Mouse (Mus musculus): ENCODE measurements at regions not wholly inside any gene's neighbourhood (a gene's known extent, or its start where the extent isn't known, plus 50 kb on each side); places are given as distances from the start of the nearest gene placed in this dataset.

DNA sequence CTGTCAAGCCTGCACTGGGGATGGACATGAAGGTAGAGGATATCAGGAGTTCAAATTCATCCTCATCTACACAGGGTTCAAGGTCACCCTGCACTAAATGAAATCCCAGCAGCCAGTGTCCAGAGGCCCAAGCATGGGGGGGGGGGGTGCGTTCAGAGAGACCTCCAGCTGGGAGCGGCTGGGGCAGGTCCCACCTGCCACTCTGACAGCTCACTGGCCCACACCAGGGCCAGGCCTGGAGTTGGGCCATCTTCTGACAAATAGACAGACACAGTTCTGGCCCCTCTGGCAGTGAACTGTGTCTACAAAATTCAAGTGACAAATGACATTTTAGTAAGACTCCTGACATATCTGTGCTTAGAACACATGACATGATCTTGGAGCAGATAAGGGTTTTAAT, 86.8 kb downstream of the Cstad start:
- no peak for DNase-seq (ENCODE audit: low read depth, low spot score)

DNA sequence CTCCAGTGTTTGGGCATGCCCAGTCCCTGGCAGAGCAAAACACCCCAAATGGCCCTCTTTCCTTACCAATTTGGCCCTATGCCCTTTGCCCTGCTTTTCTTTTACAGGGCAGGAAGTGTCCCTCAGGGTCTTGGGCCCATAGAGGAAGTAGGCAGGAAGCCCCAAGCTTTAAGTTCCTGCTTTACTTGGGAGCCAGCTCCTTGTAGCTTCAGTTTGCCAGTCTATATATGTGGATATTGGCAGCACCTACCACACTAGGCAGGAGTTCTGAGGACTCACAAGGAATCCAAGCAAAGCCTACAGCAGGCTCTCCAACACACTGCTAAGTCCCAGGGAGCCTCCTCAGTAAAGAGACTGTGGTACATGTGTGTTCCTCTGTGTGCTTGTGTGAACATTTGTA, 84.2 kb downstream of the Cstad start:
- H3K36me3 ChIP-seq (ENCODE audit: control insufficient read depth, insufficient read depth, low read length, poor library complexity, severe bottlenecking), result no peaks in the 10 kb centered on the region
- no peak for DNase-seq (ENCODE audit: low read depth, low spot score)
- no peaks in the 10 kb centered on the region for H3K27me3 ChIP-seq (ENCODE audit: control insufficient read depth, insufficient read depth, low read length, poor library complexity, severe bottlenecking)

More for the DNA sequence above, 86.8 kb downstream of the Cstad start:
- H3K36me3 ChIP-seq (ENCODE audit: control insufficient read depth, insufficient read depth, low read length, poor library complexity, severe bottlenecking), result no peaks in the 10 kb centered on the region
- H3K27me3 ChIP-seq (ENCODE audit: control insufficient read depth, insufficient read depth, low read length, poor library complexity, severe bottlenecking), result no peaks in the 10 kb centered on the region

DNA sequence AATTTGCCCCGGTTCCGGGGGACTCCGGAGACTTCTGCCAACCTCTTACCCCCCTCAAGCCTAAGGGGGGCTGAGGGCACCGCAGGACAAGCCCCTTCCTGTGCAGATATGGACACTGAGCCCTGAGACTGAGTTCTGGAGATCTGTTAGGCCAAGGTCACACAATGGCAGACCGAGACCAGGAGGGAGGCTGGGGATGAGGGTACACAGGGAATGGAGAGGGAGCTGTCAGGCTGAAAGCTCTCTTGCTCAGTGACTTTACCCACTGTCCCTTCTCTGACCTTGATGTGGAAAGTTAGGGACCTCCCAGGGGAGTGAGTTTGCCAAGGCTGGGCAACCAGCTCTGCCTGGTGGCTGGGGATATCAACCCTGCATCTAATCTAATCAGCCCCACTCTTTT, 82.7 kb downstream of the Cstad start:
- H3K27me3 ChIP-seq (ENCODE audit: control insufficient read depth, insufficient read depth, low read length, poor library complexity, severe bottlenecking), result no peaks in the 10 kb centered on the region
- DNase-seq (ENCODE audit: low read depth, low spot score), result no peak
- H3K36me3 ChIP-seq (ENCODE audit: control insufficient read depth, insufficient read depth, low read length, poor library complexity, severe bottlenecking), result no peaks in the 10 kb centered on the region

DNA sequence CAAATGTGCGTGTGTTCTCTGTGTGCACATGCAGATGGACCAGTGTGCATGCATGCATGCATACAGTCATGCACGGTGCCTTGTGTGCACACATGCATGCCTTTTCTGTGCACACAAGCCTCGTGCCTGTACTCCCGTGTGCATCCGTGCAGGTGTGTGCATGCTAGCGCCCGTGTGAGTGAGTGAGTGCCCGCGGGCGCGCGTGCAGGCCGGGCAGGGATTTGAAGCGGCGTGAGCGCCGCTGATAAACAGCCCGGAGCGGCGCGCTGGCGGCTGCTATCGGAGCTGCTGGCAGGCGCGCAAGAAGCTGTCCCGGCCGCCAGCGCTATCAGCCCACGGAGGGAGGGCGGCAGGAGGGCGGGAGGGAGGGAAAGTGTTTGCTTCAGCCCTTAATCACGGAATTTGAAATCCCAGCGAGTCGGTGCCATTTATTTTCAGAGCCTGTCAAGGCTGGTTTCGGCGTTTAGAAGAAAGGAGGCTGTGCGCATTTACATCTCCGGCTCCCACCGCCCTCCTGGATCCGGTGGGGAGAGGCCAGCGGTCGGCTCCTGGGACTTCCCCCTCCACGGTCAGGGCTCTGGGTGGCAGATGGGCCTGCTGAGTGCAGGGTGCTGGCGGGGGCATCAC, 82.1 kb downstream of the Cstad start:
- H3K36me3 ChIP-seq (ENCODE audit: control insufficient read depth, insufficient read depth, low read length, poor library complexity, severe bottlenecking), result no peaks in the 10 kb centered on the region
- DNase-seq (ENCODE audit: low read depth, low spot score), result peak; percentile 31
- no peaks in the 10 kb centered on the region for H3K27me3 ChIP-seq (ENCODE audit: control insufficient read depth, insufficient read depth, low read length, poor library complexity, severe bottlenecking)

DNA sequence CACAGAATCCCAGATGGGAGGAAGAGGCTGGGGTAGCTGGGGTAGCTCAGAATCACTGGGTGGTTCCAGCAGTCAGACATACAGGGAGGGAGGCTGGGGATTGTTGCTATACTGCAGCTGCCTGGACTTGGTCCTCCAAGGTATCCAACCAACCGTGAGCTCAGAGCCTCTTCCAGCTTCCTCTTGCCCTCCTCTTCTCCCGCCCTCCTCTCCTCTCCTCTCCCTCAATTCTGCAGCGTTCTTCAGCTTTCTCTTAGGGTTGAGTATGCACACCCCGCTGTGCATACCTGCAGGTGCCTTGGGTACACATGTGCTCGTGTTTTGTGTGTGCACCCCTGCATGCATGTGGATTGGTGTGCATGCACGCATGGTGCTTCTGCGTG, 81.6 kb downstream of the Cstad start:
- H3K27me3 ChIP-seq (ENCODE audit: control insufficient read depth, insufficient read depth, low read length, poor library complexity, severe bottlenecking), result no peaks in the 10 kb centered on the region
- no peak for DNase-seq (ENCODE audit: low read depth, low spot score)
- H3K36me3 ChIP-seq (ENCODE audit: control insufficient read depth, insufficient read depth, low read length, poor library complexity, severe bottlenecking), result no peaks in the 10 kb centered on the region

DNA sequence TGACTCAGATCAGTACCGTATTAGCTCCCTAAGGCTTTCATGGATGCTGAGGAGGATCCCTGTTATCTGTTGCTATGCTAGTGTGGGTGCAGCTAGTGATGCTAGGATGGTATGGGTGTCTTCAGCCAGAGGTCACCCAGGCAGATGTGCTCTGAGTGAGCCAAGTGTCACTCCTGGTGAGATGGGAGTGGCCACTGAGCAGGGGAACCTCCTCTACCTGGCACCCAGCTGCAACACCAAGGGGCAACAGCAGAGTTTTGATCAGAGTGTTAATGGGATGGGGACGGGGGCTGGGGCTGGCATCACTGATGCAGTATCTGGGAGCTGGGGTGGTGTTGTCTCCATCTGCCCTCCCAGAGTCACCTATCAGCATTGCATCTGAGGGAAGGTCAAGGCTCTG, 81.0 kb downstream of the Cstad start:
- no peak for DNase-seq (ENCODE audit: low read depth, low spot score)

DNA sequence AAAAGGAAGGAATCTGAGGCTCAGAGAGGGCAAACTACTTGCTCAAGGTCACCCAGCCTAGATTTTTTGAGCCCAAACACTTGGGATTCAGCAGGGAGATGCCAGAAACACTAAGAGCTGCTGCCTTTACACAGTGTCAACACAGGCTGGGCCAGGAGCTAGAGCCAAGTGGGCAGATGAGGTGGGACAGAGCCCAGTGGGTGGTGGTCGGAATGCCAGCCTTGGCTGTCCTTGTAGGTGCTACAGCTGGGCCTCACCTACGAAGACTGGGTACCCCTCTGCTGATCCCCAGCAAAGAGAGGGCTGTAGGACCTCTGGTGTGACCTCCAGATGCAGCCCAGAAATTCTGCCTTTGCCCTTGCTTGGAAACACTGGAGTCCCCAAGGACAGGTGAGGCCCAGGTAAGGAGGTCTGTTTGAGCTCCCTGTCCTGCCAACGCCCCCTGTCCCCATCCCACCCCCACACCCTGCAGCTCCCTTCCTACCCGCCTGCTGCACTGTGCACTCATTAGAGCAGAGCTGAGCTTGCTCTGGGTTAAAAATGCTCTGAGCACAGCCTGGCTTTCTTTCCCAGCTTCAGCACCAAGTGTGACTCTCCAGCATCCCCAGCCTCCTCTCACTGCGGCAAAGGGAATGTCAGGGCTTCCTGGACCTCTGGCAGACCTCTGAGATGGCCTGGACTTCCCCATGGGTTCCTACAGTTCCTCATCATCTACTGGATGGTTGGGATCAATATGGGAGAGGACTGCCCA, 76.2 kb downstream of the Cstad start:
- H3K36me3 ChIP-seq (ENCODE audit: control insufficient read depth, insufficient read depth, low read length, poor library complexity, severe bottlenecking), result no peaks in the 10 kb centered on the region
- no peaks in the 10 kb centered on the region for H3K27me3 ChIP-seq (ENCODE audit: control insufficient read depth, insufficient read depth, low read length, poor library complexity, severe bottlenecking)
- DNase-seq (ENCODE audit: low read depth, low spot score), result no peak

More for the DNA sequence above, 81.0 kb downstream of the Cstad start:
- H3K36me3 ChIP-seq (ENCODE audit: control insufficient read depth, insufficient read depth, low read length, poor library complexity, severe bottlenecking), result no peaks in the 10 kb centered on the region
- H3K27me3 ChIP-seq (ENCODE audit: control insufficient read depth, insufficient read depth, low read length, poor library complexity, severe bottlenecking), result no peaks in the 10 kb centered on the region

DNA sequence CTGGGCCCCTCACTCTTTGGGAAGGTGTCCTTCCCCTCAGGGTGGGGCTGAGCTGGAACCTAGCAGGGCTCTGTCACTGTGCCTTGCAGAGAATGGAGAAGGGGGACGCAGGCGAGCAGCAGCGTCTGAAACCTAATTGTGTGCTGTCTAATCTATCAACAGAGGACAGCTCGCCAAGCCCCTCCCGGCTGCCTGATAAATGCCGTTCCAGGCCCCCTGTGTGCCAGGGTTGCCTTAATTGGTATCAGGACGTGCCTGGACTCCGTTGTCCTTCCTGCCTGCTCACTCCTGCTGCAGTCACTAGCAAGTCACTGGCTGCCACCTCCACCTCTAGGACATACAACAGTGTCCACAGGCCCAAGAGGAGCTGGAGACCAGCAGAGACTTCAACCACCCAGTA, 72.6 kb downstream of the Cstad start:
- H3K27me3 ChIP-seq (ENCODE audit: control insufficient read depth, insufficient read depth, low read length, poor library complexity, severe bottlenecking), result no peaks in the 10 kb centered on the region
- DNase-seq (ENCODE audit: low read depth, low spot score), result no peak

DNA sequence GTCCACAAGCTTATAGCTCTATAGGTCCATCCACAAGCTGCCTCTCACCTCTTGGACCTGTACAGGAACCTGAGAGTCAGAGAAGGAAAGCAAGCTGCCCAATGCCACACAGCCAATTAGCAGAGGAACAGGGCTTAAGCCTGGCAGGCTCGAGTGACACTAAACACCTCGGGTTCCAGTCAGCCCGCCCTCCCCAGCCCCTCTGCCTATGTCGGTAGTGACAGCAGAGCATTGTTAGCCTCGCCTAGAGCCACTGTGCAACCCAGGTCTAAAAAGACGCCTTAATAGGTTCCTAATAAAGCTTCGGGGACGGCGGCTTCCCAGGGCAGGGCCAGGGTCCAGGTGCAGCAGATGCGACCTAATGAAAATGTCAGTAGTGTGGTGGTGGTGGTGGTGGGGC, 66.3 kb downstream of the Cstad start:
- no peaks in the 10 kb centered on the region for H3K36me3 ChIP-seq (ENCODE audit: control insufficient read depth, insufficient read depth, low read length, poor library complexity, severe bottlenecking)
- no peaks in the 10 kb centered on the region for H3K27me3 ChIP-seq (ENCODE audit: control insufficient read depth, insufficient read depth, low read length, poor library complexity, severe bottlenecking)
- no peak for DNase-seq (ENCODE audit: low read depth, low spot score)

More for the DNA sequence above, 72.6 kb downstream of the Cstad start:
- no peaks in the 10 kb centered on the region for H3K36me3 ChIP-seq (ENCODE audit: control insufficient read depth, insufficient read depth, low read length, poor library complexity, severe bottlenecking)

DNA sequence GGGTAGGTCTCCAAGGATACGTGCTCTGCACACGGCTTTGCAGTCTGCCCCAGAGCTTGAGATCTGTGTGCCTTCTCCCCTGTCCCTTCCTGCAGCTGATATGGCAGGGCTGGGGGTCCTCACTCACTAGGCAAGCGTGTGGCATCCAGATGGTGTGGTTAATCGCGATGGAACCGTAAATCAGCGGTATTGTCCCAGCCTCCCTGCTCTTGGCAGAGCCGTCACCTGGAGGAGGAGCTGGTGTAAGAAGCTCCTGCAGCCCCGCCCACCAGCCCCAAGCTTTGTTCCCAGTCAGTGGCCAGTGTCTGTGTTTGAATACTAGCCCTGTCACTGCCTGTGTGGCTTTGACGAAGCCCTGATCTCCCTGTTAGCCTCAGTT, 65.8 kb downstream of the Cstad start:
- no peaks in the 10 kb centered on the region for H3K27me3 ChIP-seq (ENCODE audit: control insufficient read depth, insufficient read depth, low read length, poor library complexity, severe bottlenecking)
- H3K36me3 ChIP-seq (ENCODE audit: control insufficient read depth, insufficient read depth, low read length, poor library complexity, severe bottlenecking), result no peaks in the 10 kb centered on the region
- DNase-seq (ENCODE audit: low read depth, low spot score), result no peak

DNA sequence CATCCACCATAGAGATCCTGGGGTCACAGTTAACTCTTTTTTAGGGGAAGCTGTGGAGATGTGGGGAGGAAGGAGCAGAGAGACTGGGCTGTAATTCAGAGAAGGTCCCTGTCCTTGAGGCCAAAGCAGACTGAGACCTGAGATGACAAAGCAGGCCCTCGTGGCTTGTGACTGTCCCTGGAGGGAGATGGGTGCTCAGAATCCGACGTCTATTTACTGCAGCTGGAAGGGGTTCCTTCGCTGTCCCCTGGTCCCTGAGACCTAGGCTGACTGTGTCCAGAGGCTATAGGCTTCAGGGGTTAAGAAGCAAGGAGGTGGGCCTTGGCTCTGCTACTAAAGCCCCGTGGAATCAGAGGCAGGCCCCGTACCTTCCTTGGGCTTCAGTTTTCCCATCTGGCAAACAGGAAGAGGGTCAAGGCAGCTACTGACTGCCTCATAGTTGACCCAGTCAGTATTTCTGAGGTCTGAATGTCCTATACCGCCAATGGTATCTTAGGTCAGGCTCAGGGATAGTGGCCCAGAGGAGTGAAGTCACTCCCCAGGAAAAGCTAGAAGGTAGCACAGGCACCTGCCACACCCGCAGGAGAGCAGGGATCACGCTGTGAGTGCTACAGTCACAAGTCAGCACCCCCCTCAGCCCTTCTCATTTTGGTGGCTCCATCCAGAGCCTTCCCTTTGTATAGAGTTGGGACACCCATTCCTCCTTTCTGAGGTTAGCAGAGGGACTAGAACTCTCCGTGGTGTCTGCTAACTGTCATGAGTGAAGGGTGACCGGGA, 65.2 kb downstream of the Cstad start:
- H3K27me3 ChIP-seq (ENCODE audit: control insufficient read depth, insufficient read depth, low read length, poor library complexity, severe bottlenecking), result no peaks in the 10 kb centered on the region
- no peak for DNase-seq (ENCODE audit: low read depth, low spot score)
- H3K36me3 ChIP-seq (ENCODE audit: control insufficient read depth, insufficient read depth, low read length, poor library complexity, severe bottlenecking), result no peaks in the 10 kb centered on the region

DNA sequence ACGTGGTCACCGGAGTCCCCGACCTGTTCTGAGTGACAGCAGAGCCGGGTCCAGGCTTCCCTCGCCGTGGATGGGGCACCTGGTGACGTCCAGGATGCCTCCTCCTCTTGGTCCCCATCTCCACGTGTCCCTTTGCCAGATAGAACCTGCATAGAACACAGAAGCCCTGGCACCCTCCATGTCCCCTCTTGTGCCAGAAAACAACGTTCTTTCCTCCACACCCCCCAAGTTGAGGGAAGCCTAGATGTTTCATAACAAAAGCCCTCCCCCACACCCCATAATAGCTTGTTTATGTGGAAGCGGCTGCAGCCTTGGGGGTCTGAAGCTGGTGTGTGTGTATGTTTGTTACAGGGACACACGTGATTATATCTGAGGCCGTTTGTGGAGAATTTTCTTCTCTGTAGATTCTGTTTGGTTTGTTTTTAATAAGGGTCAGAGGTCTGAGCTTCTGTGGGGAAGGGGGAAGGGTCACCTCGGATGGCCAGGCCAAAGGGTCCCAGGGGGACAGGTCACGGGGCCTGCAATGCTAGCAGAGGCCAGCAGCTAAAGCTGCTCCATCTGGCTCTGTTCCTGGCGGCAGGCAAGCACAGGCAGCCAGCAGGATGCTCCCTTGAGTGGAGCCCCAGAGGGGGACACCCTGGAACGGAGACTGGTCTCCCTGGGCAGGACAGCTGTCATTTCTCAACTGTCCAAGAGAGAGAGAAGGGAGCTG, 64.2 kb downstream of the Cstad start:
- Histone ChIP-seq H3K27me3 (ENCODE audit: control insufficient read depth, insufficient read depth, low read length, poor library complexity, severe bottlenecking) (no peaks in the 10 kb centered on the region), H3K36me3 (ENCODE audit: control insufficient read depth, insufficient read depth, low read length, poor library complexity, severe bottlenecking) (no peaks in the 10 kb centered on the region)
- DNase-seq (ENCODE audit: low read depth, low spot score), result peak; percentile 24

Data from splenic B cell, adult 2 months (primary cell).